Mouse (Mus musculus) lung, postnatal 25 days (tissue): ENCODE measurements around the gene Ggps1.

Experiments used
- DNase-seq: peaks from one replicate; pipeline ENCODE4 v3.0.0; 2022; ENCODE audit warnings: low spot score

The Ggps1 gene

DNA sequence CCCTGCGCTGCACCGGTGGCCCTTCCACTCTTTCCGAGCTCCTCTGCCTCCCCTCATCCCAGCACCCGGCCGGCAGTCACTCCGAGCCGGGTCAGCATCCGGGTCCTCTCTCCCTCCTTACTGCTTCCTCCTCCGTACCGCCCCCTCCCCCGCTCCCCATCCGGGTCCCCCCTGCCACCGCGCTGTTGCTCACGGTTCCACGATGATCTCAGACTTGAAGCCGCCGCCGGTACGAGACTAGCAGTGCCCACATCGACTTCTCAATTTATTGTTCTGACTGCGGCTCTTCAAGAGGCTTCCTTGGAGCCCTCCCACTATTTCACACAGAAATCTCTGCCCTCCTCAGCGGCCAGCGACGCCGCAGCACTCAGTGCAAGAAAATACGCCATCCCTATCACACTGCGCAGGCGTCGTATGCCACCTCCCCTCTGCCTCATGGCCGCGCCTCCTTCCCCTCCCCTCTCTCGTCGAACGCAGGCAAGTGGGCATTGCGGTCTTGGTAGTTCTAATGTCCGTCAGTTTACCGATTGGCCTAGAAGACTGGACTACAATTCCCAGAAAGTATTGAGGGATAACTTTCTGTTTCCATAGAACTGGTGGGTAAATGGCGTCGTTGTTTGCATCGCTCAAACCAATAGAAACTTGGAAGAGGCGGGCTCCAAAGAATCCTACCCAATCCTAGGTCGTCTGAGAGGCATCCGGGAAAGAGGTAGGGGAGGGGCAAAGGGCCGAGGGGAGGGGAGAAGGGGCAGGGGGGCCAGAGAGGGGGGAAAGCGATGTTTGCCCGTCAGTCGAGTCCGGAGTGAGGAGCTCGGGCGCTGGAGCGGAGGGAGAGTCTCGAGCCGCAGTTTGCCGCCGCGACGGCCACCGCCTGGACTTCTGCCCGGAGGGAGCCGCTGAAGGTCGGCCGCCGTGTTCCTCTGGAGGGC lies at the start of gene Ggps1, which contains the start of gene Arid4b:
Gene Ggps1, minus strand, starts transcription at position 476 of the 929 bp plus-strand sequence.
Gene Arid4b, plus strand, starts transcription at position 220 of the 929 bp plus-strand sequence.
- peak; percentile 99 for DNase-seq

GRCm38 (mm10) chr13:14111146-14111545 lies 47.9 kb upstream of the Ggps1 start:
- DNase-seq = no peak

DNA sequence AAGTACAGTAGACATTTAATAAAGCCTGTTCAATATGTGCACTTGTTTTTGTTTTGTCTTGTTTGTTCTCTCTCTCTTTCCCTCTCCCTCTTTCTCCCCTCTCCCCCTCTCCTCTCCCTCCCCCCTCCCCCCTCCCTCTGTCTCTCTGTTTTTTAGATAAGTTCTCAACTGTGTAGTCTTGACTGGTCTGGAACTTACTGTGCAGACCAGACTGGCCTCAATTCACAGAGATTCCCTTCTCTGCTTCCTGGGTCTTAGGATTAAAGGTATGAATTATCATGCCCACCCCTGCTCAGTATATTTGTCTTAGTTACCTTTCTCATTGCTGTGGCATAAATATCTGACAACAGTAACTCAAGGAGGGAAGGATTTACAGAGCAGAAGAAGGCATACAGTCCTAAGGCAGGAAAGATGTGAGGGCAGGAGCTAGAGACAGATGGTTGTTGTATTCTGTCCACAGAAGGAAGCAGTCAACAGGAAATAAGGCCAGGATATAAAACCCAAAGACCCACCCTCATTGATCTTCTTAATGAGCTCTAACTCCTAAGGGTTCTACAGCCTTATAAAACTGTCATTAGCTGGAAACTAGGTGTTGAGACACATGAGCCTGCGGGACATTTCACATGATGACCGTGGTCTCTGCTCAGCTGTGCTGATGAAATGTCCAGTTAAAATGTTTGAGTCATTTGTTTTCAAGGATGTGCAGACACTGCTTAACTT lies 47.0 kb upstream of the Ggps1 start:
- no peak for DNase-seq

DNA sequence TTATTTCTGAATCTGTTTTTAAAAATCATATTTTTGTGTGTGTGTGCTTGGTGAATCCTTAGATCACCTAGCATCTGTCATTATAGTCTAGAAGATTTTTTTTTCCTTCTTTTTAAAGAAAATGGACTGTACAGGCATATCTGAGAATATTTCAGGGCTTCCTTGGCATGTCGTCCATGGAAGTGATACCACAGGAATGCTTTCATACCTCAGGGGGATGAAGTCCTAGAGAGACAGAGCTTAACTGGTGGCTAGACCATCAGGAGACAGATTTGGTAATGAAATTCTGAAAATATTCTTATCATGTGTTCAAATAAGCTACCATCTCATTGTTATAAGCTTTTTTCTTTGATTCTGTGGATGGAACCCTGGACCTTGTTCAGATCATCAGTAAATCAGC lies 39.7 kb upstream of the Ggps1 start:
- DNase-seq = no peak

- DNase-seq = peak; percentile 84
Measured at GRCm38 (mm10) chr13:14088669-14089068, 25.4 kb upstream of the Ggps1 start.

DNA sequence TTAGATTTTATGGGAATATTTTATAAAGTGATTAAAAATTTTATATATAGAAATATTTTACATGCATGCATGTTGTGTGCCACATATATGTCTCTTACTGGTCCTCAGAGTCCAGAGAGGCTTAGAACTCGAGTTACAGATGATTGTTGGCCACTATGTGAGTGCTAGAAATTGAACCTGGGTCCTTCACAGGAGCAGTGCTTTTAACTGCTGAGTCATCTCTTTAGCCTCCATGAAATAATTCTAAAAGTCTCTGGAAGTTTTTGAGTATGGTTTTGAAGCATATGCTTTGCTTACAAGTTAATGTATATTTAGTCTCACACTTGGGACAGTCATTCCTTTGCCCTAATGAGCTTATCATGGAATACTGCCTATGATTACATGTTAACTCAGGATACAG lies 12.0 kb upstream of the Ggps1 start:
- no peak for DNase-seq

DNA sequence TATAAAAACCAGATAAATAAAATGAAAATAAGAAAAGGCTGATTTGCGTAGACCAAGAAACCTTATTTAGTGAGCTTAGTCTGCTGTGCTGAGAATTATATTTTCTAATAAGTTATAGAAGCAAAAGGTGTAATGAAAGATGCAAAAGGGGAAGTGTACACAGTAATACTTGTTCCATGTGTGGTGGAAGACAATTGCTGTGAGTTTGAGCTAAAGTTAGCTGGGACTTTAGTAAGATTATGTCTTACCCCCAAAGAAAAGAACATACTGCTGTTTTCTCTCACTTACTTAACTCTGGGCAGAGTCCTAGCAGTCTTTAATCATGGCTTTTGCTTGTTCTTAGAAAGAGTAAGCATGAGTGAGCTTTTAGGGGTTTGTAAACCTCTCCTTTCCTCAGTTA lies 11.1 kb upstream of the Ggps1 start:
- DNase-seq = no peak

DNA sequence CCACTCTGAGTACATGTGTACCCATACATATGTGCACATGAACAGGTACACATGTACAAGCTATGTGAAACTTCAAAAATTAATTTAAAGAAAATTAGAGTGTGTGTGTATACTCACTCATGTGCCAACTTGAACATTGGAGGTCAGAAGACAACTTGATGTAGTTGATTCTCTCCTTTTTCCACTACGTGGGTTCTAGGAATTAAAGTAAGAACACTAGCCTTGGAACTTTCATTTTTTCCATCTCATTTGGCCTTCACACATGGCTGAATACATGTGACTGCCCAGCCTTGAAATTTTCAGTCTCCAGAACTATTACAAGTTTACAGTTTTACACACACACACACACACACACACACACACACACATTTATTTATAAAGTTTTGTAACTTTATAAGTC lies 6.0 kb upstream of the Ggps1 start:
- DNase-seq = no peak

GRCm38 (mm10) chr13:14068035-14068434 lies 4.7 kb upstream of the Ggps1 start:
- no peak for DNase-seq

GRCm38 (mm10) chr13:14065701-14066100 lies 2.4 kb upstream of the Ggps1 start:
- no peak for DNase-seq

DNA sequence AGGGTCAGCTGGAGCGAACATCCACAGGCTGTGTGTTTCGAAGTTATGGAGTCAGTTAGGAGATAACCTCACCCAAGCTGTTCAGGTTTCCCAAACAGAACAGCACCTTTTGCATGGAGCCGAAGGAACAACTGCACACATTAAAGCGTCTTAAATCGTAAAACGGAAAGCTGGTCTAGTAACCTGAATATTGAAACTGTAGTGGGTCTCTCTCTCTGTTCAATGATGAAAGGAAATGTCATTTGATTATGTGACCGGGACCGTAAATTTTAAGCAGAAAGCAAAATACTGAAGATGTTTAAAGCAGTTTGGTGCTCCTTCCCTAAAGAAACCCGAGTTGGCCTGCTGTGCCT lies 1.7 kb upstream of the Ggps1 start:
- no peak for DNase-seq

- peak; percentile 55 for DNase-seq
Measured at GRCm38 (mm10) chr13:14064341-14065027, 1.2 kb upstream of the Ggps1 start.

DNA sequence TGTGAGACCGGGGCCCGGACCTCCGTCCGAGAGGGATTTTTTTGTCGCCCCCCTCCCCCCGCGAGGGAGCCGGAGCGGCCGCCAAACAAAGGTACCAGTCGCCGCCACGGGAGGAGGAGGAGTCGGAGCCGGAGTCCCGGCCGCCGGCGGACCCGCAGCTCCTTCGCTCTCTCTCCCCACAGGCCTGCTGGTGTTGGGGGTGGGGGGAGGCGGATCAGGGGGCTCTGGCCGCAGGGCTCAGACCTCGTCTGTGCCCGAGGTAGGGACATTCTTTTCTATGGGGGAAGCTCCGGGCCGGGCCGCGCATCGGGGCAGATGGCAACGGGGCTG lies 619 bp upstream of the Ggps1 start:
- DNase-seq = no peak

DNA sequence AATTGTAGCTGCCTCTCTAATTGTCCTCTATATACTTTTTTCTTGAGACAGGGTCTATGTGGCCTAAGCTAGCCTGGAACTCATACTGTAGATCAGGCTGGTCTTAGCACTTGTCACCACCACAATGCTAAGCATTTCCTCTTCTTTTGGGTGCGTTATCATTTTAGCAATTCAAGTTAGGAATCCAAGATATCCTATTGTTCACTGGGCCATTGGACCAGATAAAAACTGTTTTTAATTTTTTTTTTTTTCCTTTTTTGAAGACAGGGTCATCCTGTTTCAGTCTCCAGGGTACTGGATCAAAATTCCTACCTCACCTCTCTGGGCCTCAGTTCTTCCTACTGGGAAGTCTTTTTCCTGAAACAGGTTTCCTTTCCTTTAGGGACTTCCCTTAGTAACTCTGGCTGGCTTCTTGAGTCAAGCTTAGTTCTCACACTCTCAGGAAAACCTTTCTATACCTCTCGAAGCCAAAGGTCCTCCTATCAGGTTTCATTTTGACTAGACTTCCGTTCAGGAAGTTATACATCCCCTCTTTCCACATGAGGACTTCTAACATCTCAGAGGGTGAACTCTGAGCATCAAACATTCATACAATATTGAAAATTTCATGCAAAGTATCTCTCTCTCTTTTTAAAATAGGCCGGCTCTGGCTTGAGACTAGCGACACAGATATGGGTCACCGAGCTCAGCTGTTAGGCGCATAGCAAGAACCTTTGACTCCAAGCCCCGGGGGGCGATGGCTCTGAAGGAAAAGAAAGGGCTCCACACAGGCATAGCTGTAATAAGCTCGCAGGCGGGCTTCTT lies 877 bp downstream of the Ggps1 start:
- no peak for DNase-seq

- DNase-seq = no peak
Measured at GRCm38 (mm10) chr13:14059582-14059981, 3.7 kb downstream of the Ggps1 start.

DNA sequence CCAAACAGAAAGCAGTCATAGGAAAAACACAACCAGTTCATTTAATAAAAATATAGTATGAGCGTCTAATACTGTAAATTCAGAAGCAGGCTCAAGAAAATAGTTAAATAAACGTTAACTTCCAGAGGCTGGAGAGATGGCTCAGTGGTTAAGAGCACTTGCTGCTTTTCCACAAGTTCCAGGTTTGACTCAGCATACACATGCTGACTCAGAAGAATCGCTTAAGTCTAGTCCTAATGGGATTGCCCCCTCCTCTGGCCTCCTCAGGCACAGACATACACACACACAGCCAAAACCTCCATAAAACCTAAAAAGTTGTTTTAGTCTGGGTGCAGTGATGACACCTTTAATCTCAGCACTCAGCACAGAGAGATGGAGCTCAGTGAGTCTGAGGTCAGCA lies 6.5 kb downstream of the Ggps1 start:
- no peak for DNase-seq

- DNase-seq = no peak
Measured at GRCm38 (mm10) chr13:14049878-14050277, 13.4 kb downstream of the Ggps1 start.

DNA sequence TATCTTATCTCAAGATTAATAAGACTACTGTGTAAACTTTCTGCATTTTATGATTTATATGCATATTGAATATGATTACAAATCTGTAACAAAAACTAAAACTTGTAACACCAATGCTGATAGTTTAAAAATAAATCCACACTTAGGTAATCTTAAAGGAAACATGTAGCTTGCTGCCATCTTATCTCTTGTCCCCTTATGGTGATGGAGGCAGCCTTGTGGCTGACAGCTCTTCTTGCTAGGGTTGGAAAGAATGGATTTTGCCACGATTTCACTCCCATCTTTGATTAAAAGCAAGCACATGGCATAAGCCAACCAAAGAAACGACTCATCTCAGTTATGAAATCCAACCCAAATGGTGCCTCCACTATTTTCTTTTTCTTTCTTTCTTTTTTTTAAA lies 18.8 kb downstream of the Ggps1 start:
- DNase-seq = no peak

DNA sequence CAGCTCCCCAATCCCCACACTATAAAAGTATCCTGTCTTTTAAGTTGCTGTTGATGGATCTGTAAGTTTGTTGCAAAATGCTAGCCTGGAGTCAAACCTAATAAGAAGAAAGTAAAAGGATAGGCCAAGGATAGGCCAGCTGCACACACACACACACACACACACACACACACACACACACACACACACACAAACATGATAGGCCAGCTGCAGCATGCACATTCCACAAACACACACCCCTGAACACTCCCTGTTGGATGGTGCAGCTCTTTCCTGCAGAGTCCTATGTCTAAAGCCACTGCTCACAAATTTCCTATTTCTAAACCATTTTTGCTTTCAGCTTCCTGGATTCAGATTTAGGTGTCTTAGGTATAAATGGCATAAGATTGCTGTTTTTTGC lies 19.4 kb downstream of the Ggps1 start:
- no peak for DNase-seq

- no peak for DNase-seq
Measured at GRCm38 (mm10) chr13:14040186-14040585, 23.1 kb downstream of the Ggps1 start.

DNA sequence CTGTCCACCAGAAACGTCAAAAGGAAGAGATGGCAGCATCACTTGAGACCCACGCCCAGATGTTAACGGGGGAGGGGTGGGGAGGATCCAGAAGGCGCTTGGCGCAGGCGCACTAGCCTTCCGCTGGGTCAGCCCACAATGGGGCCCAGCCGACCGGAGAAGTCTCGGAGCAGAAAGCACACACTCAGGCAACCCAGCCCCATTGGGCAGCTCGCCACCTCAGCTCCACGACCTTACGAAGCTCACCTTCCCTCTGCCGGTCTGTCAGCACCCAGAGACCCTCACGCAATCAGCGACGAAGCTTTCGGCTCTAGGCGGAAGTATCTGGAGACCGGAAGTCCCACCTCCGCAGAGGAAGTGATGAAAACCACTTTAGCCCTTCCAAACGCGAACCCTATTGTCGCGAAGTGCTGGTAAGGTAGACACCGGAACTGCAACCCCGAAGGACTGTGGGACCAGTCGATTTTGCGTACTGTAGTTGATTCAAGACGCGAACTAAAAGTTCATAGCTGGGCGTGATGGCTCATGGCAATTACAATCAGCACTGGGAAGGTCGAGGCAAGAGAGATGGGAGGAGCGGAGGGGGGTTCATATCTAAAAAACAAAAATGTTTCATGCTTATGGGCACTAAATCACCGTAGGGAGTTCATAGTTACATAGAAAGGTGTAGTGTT lies 23.9 kb downstream of the Ggps1 start, which contains the start of gene Tbce:
Gene Tbce, minus strand, starts transcription at position 347 of the 674 bp plus-strand sequence.
- DNase-seq = peak; percentile 92
